ENCODE assay signal across 8 mouse cellular contexts in the genomic region with DNA sequence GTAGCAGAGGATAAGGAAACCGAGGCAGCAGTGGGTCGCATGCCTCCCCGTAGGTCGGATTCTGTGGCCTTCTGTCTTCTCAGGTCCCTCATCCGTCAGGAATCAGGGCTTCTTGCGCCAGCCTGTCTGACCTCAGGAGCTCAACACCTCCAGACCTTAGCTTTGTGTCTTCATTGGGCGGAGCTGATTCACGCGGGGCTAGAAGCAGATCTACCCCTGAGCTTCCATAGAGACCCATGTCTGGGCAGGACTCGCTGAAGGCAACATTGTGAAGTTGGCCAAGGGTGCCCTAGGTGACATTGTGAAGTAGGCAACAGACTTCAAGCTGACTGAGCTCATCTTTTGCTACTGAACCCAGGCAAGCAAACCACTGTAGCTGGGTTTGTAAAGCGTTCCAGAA. TPM values are rescaled to one million over a fixed set of nuclear protein-coding genes. Genes with fewer than 3 reads are reported as not detected.
DNase-seq lines count a peak whose midpoint lies in the region; ATAC-seq lines count a peak whose summit lies in the region.

No protein-coding gene starts in this region.

- no peak overlapping the region for H3K27ac ChIP-seq in kidney, embryonic 14.5 days (ENCODE audit: low read depth, low read length)
- H3K27ac ChIP-seq in brown adipose tissue, adult 24 weeks (replicated peaks; ENCODE audit: low read depth, low read length) = peak overlapping the region; percentile 86
- H3K27ac ChIP-seq in hindbrain, embryonic 12.5 days = no peak overlapping the region

- H3K9ac ChIP-seq in kidney, embryonic 14.5 days (ENCODE audit: low read depth, low read length) = no peak overlapping the region
- H3K9ac ChIP-seq in hindbrain, embryonic 12.5 days = no peak overlapping the region

- 29% methylated on average over 11 of the region's 11 CpGs for WGBS in kidney, embryonic 14.5 days
- whole genome bisulfite sequencing in hindbrain, embryonic 12.5 days = 20% methylated on average over 11 of the region's 11 CpGs

- peak overlapping the region; percentile 58 for H3K4me2 ChIP-seq in kidney, embryonic 14.5 days (replicated peaks; ENCODE audit: low read depth, low read length)
- H3K4me2 ChIP-seq in hindbrain, embryonic 12.5 days (replicated peaks) = peak overlapping the region; percentile 54

- ATAC-seq in kidney, embryonic 14.5 days (ENCODE audit: low FRiP score, low TSS enrichment) = no peak; the same call in 1 of the 2 replicates
- ATAC-seq in hindbrain, embryonic 12.5 days (ENCODE audit: low FRiP score) = no peak
- peak; percentile 4; the same call in 1 of the 2 replicates for ATAC-seq in megakaryocyte, adult 5-6 weeks (ENCODE audit: poor library complexity, severe bottlenecking)

- H3K9me3 ChIP-seq in kidney, embryonic 14.5 days (ENCODE audit: control insufficient read depth, low read length) = no peaks in the 10 kb centered on the region
- no peaks in the 10 kb centered on the region for H3K9me3 ChIP-seq in hindbrain, embryonic 12.5 days (replicated peaks)

- DNase-seq in kidney, postnatal 4 days = no peak
- DNase-seq in urinary bladder, postnatal 25 days (ENCODE audit: low spot score) = no peak
- DNase-seq in ovary, postnatal 10 days (ENCODE audit: low spot score) = no peak
- no peak for DNase-seq in urinary bladder, postnatal 36 days (ENCODE audit: low spot score in 2 of 2)

- H3K36me3 ChIP-seq in kidney, embryonic 14.5 days (ENCODE audit: control insufficient read depth, insufficient read depth, low read length) = no peaks in the 10 kb centered on the region
- H3K36me3 ChIP-seq in hindbrain, embryonic 12.5 days = no peaks in the 10 kb centered on the region

- peaks cover 8% of the 10 kb centered on the region for H3K4me1 ChIP-seq in kidney, embryonic 14.5 days (ENCODE audit: control insufficient read depth, insufficient read depth, low read length)
- no peaks in the 10 kb centered on the region for H3K4me1 ChIP-seq in brown adipose tissue, adult 24 weeks (ENCODE audit: control insufficient read depth, insufficient read depth, insufficient read length, low read length)
- H3K4me1 ChIP-seq in hindbrain, embryonic 12.5 days = peaks cover 8% of the 10 kb centered on the region

- H3K4me3 ChIP-seq in kidney, embryonic 14.5 days (ENCODE audit: low read length) = peak overlapping the region; percentile 38
- peak overlapping the region; percentile 75 for H3K4me3 ChIP-seq in brown adipose tissue, adult 24 weeks (ENCODE audit: insufficient read depth, low read depth, low read length)
- peak overlapping the region; percentile 29; the same call in 1 of the 2 replicates for H3K4me3 ChIP-seq in hindbrain, embryonic 12.5 days

- H3K27me3 ChIP-seq in kidney, embryonic 14.5 days (ENCODE audit: control insufficient read depth, insufficient read depth, low read length) = peaks cover 28% of the 10 kb centered on the region
- H3K27me3 ChIP-seq in hindbrain, embryonic 12.5 days = peaks cover 35% of the 10 kb centered on the region

RNA-seq across cellular contexts. Expression of gene Plbd1, which starts 0.3 kb away (rescaled TPM):
- polyA plus RNA-seq in kidney, embryonic 14.5 days (2014; fragmentation: Nextera tagmentation; extraction: Ambion mirVana) = 2.7 and 4.0 TPM in 2 replicates
- polyA plus RNA-seq in brown adipose tissue, adult 24 weeks (2012; ENCODE audit: insufficient read depth, insufficient read length, missing spikeins) = 175 and 251 TPM in 2 replicates
- polyA plus RNA-seq in hindbrain, embryonic 12.5 days (2016; fragmentation: Nextera tagmentation; extraction: Ambion mirVana) = 2.3 and 2.6 TPM in 2 replicates
- total RNA-seq in megakaryocyte, adult 5-6 weeks (2015) = 346 and 350 TPM in 2 replicates
- 290 and 300 TPM in 2 replicates for total RNA-seq in megakaryocyte, adult 5-6 weeks (2017)

Comparison
In these comparisons a context has a peak if more than half of its experiments do, and no peak if none do; other contexts are left out.
1. RNA of gene Plbd1, which starts 0.3 kb away (polyA plus RNA-seq): 175 to 251 TPM in brown adipose tissue, adult 24 weeks; 2.7 to 4.0 TPM in kidney, embryonic 14.5 days and 2.3 to 2.6 TPM in hindbrain, embryonic 12.5 days; every median in the first group is over 10 times any median in the second.
2. Peak in every context shown above with its lines, with median percentiles within 50 percentile points of each other: H3K4me3 ChIP-seq.